Mouse (Mus musculus): ENCODE results near the gene Moxd1. TPM values are rescaled to one million over a fixed set of nuclear protein-coding genes. Genes with fewer than 3 reads are reported as not detected.

Gene Moxd1
- polyA plus RNA-seq, 1 experiment = not detected

- Histone ChIP-seq H3K4me3 (ENCODE audit: insufficient read depth, low read depth, low read length) (peak overlapping the region; percentile 43), H3K27ac (ENCODE audit: insufficient read depth, low read depth, low read length) (no peak overlapping the region)
- 15% methylated on average over 6 of the region's 6 CpGs for WGBS
Measured at GRCm38 (mm10) chr10:24222911-24223310, 406 bp upstream of the Moxd1 start.

DNA sequence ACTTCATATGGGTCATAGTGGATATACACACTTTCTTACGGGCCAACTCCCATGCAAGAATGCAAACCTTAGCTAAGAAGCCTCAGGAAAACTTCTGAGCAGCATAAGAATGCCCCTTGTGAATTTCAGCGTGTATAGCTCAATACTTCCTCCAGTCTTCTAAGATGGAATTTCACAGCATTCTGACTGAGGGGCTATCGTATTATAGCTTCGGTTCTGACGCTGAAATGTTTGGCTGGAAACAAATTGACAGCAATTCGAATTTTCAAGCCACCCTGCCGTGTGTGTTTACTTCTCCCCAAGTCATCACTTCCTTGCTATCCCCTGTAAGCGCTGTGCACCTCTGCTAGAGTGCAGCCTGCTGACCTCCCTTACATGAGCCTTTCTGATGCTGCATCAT, 1.3 kb downstream of the Moxd1 start:
- H3K4me3 ChIP-seq (ENCODE audit: insufficient read depth, low read depth, low read length) = no peak overlapping the region
- 74% methylated on average over 8 of the region's 8 CpGs for WGBS
- H3K4me1 ChIP-seq (ENCODE audit: control insufficient read depth, insufficient read depth, low read length) = peaks cover 19% of the 10 kb centered on the region
- TF ChIP-seq POLR2A (IDR thresholded peaks at IDR 0.05; ENCODE audit: insufficient read depth, low read depth, low read length) (no peak), CTCF (IDR thresholded peaks at IDR 0.05; ENCODE audit: insufficient read depth, low read depth, low read length) (no peak)
- H3K27ac ChIP-seq (ENCODE audit: insufficient read depth, low read depth, low read length) = no peak overlapping the region

More at GRCm38 (mm10) chr10:24222911-24223310, 406 bp upstream of the Moxd1 start:
- TF ChIP-seq CTCF (IDR thresholded peaks at IDR 0.05; ENCODE audit: insufficient read depth, low read depth, low read length) (no peak), POLR2A (IDR thresholded peaks at IDR 0.05; ENCODE audit: insufficient read depth, low read depth, low read length) (no peak)
- H3K4me1 ChIP-seq (ENCODE audit: control insufficient read depth, insufficient read depth, low read length) = peaks cover 14% of the 10 kb centered on the region

GRCm38 (mm10) chr10:24228318-24229183, 5.2 kb downstream of the Moxd1 start:
- H3K4me1 ChIP-seq (ENCODE audit: control insufficient read depth, insufficient read depth, low read length) = peaks cover 12% of the 10 kb centered on the region
- 35% methylated on average over 12 of the region's 12 CpGs for WGBS
- no peak for TF ChIP-seq POLR2A (IDR thresholded peaks at IDR 0.05; ENCODE audit: insufficient read depth, low read depth, low read length)
- TF ChIP-seq CTCF (IDR thresholded peaks at IDR 0.05; ENCODE audit: insufficient read depth, low read depth, low read length) = no peak
- H3K27ac ChIP-seq (ENCODE audit: insufficient read depth, low read depth, low read length) = no peak overlapping the region
- H3K4me3 ChIP-seq (ENCODE audit: insufficient read depth, low read depth, low read length) = no peak overlapping the region

- Histone ChIP-seq H3K27ac (ENCODE audit: insufficient read depth, low read depth, low read length) (no peak overlapping the region), H3K4me1 (ENCODE audit: control insufficient read depth, insufficient read depth, low read length) (peaks cover 10% of the 10 kb centered on the region), H3K4me3 (ENCODE audit: insufficient read depth, low read depth, low read length) (no peak overlapping the region)
- TF ChIP-seq CTCF (IDR thresholded peaks at IDR 0.05; ENCODE audit: insufficient read depth, low read depth, low read length) (no peak), POLR2A (IDR thresholded peaks at IDR 0.05; ENCODE audit: insufficient read depth, low read depth, low read length) (no peak)
- WGBS = 75% methylated on average over 4 of the region's 4 CpGs
Measured at GRCm38 (mm10) chr10:24232281-24232680, 9.0 kb downstream of the Moxd1 start.

DNA sequence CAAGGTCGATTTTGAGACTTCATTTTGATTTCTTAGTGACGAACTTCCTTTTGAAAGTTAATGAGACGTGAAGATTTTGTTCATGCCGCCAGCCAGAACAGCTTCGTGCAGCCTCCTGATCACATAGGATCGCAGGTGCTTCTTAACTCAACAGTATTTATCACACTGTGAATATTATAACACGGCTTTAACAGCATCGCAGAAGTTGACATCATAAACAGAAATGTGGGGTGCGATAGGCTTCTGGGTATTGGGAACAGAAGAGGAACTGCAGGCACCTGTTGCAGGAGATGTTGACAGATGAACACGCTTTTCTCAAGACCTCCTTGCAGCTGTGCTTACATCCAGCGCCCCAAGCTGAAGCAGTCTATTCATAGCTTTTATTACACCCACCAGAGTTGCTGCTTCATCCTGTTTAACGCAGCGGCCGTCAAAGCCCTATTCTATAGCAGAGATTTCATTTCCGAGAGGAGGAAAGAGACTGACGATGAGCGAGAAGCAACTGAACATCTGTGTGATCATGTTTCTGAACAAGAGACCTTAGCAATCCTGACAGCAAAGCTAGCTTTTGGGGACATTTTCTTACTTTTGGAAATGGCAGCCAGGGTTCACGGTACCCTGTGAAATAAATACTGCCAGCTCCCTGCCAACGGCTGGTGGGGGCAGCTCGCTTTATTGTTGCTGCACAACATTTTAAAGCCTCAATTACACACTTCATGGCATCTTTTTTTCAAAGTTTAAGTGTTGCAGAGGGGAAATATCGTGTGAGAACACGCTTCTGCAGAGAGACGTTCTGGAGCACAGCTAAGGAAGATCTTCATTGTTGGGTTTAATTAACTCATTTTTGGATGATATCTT, 12.3 kb downstream of the Moxd1 start:
- Histone ChIP-seq H3K27ac (ENCODE audit: insufficient read depth, low read depth, low read length) (no peak overlapping the region), H3K4me3 (ENCODE audit: insufficient read depth, low read depth, low read length) (no peak overlapping the region), H3K4me1 (ENCODE audit: control insufficient read depth, insufficient read depth, low read length) (peaks cover 5% of the 10 kb centered on the region; the same call in 1 of the 2 replicates)
- 14% methylated on average over 23 of the region's 23 CpGs for WGBS
- no peak for TF ChIP-seq POLR2A (IDR thresholded peaks at IDR 0.05; ENCODE audit: insufficient read depth, low read depth, low read length)
- TF ChIP-seq CTCF (IDR thresholded peaks at IDR 0.05; ENCODE audit: insufficient read depth, low read depth, low read length) = no peak

- Histone ChIP-seq H3K4me3 (ENCODE audit: insufficient read depth, low read depth, low read length) (no peak overlapping the region), H3K4me1 (ENCODE audit: control insufficient read depth, insufficient read depth, low read length) (no peaks in the 10 kb centered on the region), H3K27ac (ENCODE audit: insufficient read depth, low read depth, low read length) (no peak overlapping the region)
- 95% methylated on average over 4 of the region's 4 CpGs for WGBS
- TF ChIP-seq POLR2A (IDR thresholded peaks at IDR 0.05; ENCODE audit: insufficient read depth, low read depth, low read length) (no peak), CTCF (IDR thresholded peaks at IDR 0.05; ENCODE audit: insufficient read depth, low read depth, low read length) (no peak)
Measured at GRCm38 (mm10) chr10:24246815-24247214, 23.5 kb downstream of the Moxd1 start.

GRCm38 (mm10) chr10:24248116-24248515, 24.8 kb downstream of the Moxd1 start:
- no peaks in the 10 kb centered on the region for H3K4me1 ChIP-seq (ENCODE audit: control insufficient read depth, insufficient read depth, low read length)

DNA sequence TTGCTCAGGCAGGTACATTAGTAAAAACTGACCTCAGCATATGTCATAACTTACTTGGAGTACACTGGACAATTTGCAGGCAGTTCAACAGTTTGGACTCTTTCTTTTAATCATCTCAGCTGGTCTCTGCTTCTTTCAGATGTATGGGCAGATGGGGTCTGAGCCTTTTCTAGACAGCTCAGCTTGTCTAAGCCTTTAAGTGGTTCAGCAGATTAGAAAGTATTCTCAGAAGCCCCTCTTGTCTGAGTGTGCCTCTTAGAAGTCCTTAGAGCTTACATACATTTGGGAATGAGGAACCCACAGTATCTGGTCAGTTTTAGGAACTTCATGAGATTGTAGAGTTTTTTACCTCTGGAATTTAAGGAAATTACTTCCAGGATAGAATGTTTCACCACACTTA, 28.3 kb downstream of the Moxd1 start:
- TF ChIP-seq POLR2A (IDR thresholded peaks at IDR 0.05; ENCODE audit: insufficient read depth, low read depth, low read length) (no peak), CTCF (IDR thresholded peaks at IDR 0.05; ENCODE audit: insufficient read depth, low read depth, low read length) (no peak)
- Histone ChIP-seq H3K4me1 (ENCODE audit: control insufficient read depth, insufficient read depth, low read length) (no peaks in the 10 kb centered on the region), H3K4me3 (ENCODE audit: insufficient read depth, low read depth, low read length) (no peak overlapping the region), H3K27ac (ENCODE audit: insufficient read depth, low read depth, low read length) (no peak overlapping the region)

More at GRCm38 (mm10) chr10:24248116-24248515, 24.8 kb downstream of the Moxd1 start:
- Histone ChIP-seq H3K4me3 (ENCODE audit: insufficient read depth, low read depth, low read length) (no peak overlapping the region), H3K27ac (ENCODE audit: insufficient read depth, low read depth, low read length) (no peak overlapping the region)
- TF ChIP-seq POLR2A (IDR thresholded peaks at IDR 0.05; ENCODE audit: insufficient read depth, low read depth, low read length) = no peak
- no peak for TF ChIP-seq CTCF (IDR thresholded peaks at IDR 0.05; ENCODE audit: insufficient read depth, low read depth, low read length)

DNA sequence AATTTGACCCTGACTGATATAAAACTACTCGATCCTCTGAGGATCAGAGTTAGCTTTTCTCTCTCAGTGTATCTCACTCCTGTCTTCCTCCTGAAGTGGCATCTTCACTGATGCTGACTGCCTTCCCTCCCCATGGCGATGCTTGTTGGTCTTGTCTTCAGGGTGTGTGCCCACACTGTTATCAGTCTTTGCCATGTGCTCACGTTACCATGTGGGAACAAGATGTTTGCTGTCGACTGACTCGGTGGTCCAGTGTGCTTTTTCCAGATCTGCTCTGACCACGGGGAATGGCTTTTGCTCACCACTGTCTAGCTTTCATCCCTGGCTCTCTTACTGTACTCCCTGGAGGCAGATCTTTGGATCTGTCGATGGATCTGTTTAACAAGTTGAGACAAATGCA, 34.8 kb downstream of the Moxd1 start:
- WGBS = 88% methylated on average over 7 of the region's 7 CpGs
- H3K4me1 ChIP-seq (ENCODE audit: control insufficient read depth, insufficient read depth, low read length) = no peaks in the 10 kb centered on the region
- no peak overlapping the region for H3K27ac ChIP-seq (ENCODE audit: insufficient read depth, low read depth, low read length)
- no peak for TF ChIP-seq CTCF (IDR thresholded peaks at IDR 0.05; ENCODE audit: insufficient read depth, low read depth, low read length)
- no peak for TF ChIP-seq POLR2A (IDR thresholded peaks at IDR 0.05; ENCODE audit: insufficient read depth, low read depth, low read length)
- H3K4me3 ChIP-seq (ENCODE audit: insufficient read depth, low read depth, low read length) = no peak overlapping the region
